Mouse (Mus musculus) urinary bladder, postnatal 25 days (tissue): ENCODE measurements around the gene Nkrf.

Experiments used
- DNase-seq: peaks from one replicate; pipeline ENCODE4 v3.0.0; 2022; ENCODE audit warnings: low spot score

The Nkrf gene

GRCm38 (mm10) chrX:36852631-36853030, 50.1 kb downstream of the Nkrf start:
- no peak for DNase-seq

- no peak for DNase-seq
These were observed 55.5 kb downstream of the Nkrf start for GRCm38 (mm10) chrX:36847152-36847551.

- no peak for DNase-seq
These were observed 59.2 kb downstream of the Nkrf start for GRCm38 (mm10) chrX:36843346-36843990.

GRCm38 (mm10) chrX:36841698-36842097, 61.0 kb downstream of the Nkrf start:
- DNase-seq, result no peak

DNA sequence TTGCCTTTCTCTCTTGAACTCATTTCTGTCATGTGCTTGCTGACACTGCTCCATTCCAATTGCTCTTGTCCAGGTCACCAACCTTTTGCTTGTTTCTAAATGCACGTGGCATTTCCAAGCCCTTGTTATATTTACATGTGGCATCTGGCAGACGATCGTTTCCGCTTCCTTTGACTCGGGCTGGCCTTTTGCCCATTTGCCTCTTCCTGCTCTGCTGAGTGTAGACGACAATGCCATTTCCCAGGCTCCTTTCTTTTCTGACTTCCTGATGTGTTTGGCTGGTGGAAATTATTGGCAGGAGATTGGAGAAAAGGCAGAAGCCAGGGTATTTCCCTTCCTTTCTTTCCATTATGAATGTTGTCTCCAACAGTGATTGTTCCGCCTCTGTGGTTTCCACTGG, 63.3 kb downstream of the Nkrf start:
- no peak for DNase-seq
